Mouse (Mus musculus) liver, embryonic 14.5 days (tissue): Measurements from ENCODE around the gene Cfap299. TPM values are rescaled to one million over a fixed set of nuclear protein-coding genes. Genes with fewer than 3 reads are reported as not detected.

Experiments
- ATAC-seq: fragments of 200-750 bp; cut with Nextera tagmentation; 2 replicates; pipeline ENCODE4 v1.8.0; 2017; ENCODE audit warnings: moderate number of reproducible peaks, mild to moderate bottlenecking, moderate library complexity; ENCODE audit not compliant: insufficient read depth
- DNase-seq, 3 experiments: peaks; one replicate each; pipeline ENCODE4 v3.0.0-alpha.2; 2012 to 2013; ENCODE audit warnings: low read depth in 3 of 3, low spot score in 3 of 3
- H3K27ac ChIP-seq: fragments of 300-500 bp; sonication (generic); 2 replicates; pipeline ENCODE4 v1.5.1; 2014; ENCODE audit warnings: moderate library complexity, mild to moderate bottlenecking, control low read depth, inconsistent platforms
- H3K27me3 ChIP-seq: fragments of 300-500 bp; sonication (generic); 2 replicates; pipeline ENCODE4 v1.6.1; 2014; ENCODE audit warnings: mild to moderate bottlenecking, low read length, moderate library complexity; ENCODE audit not compliant: control insufficient read depth, insufficient read depth
- H3K36me3 ChIP-seq: fragments of 300-500 bp; sonication (generic); replicated peaks from 2 replicates; pipeline ENCODE4 v1.6.1; 2014; ENCODE audit warnings: low read depth; ENCODE audit not compliant: control insufficient read depth, insufficient read depth
- H3K4me1 ChIP-seq, 2 experiments: fragments of 200-500 bp in 1 of 2; fragments of 300-500 bp in 1 of 2; sonication (generic) in 1 of 2; replicated peaks; 2 replicates each; pipeline ENCODE4 v1.6.1; 2012 to 2014; ENCODE audit warnings: antibody characterized with exemption in 1 of 2, inconsistent platforms in 1 of 2, low read length in 1 of 2; ENCODE audit not compliant: control insufficient read depth in 2 of 2, insufficient read depth in 2 of 2
- H3K4me2 ChIP-seq: fragments of 300-500 bp; sonication (generic); 2 replicates; pipeline ENCODE4 v1.6.1; 2014; ENCODE audit warnings: low read depth, mild to moderate bottlenecking, control low read depth, moderate library complexity
- H3K4me3 ChIP-seq, 2 experiments: fragments of 200-500 bp in 1 of 2; fragments of 300-500 bp in 1 of 2; sonication (generic) in 1 of 2; 2 replicates each; pipeline ENCODE4 v1.5.1; 2012 to 2014; ENCODE audit warnings: low read depth in 2 of 2, low read length in 2 of 2, mild to moderate bottlenecking in 2 of 2, control low read depth in 1 of 2, inconsistent platforms in 1 of 2, moderate library complexity in 1 of 2; ENCODE audit not compliant: insufficient read depth in 1 of 2
- H3K9ac ChIP-seq: fragments of 300-500 bp; sonication (generic); replicated peaks from 2 replicates; pipeline ENCODE4 v1.6.1; 2014; ENCODE audit warnings: mild to moderate bottlenecking, control low read depth, moderate library complexity
- H3K9me3 ChIP-seq: fragments of 300-500 bp; sonication (generic); 2 replicates; pipeline ENCODE4 v1.6.1; 2016; ENCODE audit warnings: low read length, mixed read lengths; ENCODE audit not compliant: control insufficient read depth
- CTCF ChIP-seq: IDR thresholded peaks from 2 replicates; pipeline ENCODE4 v1.5.1; 2016; ENCODE audit warnings: antibody characterized with exemption, low read depth, control low read depth
- EP300 ChIP-seq: IDR thresholded peaks from 2 replicates; pipeline ENCODE4 v1.6.1; 2016; ENCODE audit warnings: antibody characterized with exemption, low read depth
- WGBS: fragments of 180-500 bp; shearing (Covaris S2); extraction: QIAGEN DNeasy Blood & Tissue Kit; methylation state at CpG from one replicate; pipeline ENCODE4 v1.1.7; 2014; ENCODE audit not compliant: insufficient replicate concordance; 5-methylcytosine and 5-hydroxymethylcytosine counted together
- polyA plus RNA-seq, 2 experiments: library from polyadenylated mRNA; depleted of rRNA in 1 of 2; stranded (reverse) in 1 of 2; unstranded in 1 of 2; fragments of >200 nt; fragmentation: Nextera tagmentation in 1 of 2; extraction: Ambion mirVana in 1 of 2; gene quantifications; 2 replicates each; pipeline versions ENCODE4 v1.2.1 to v1.2.3; 2012 to 2014

The Cfap299 gene
- polyA plus RNA-seq, 2 experiments = not detected

DNA sequence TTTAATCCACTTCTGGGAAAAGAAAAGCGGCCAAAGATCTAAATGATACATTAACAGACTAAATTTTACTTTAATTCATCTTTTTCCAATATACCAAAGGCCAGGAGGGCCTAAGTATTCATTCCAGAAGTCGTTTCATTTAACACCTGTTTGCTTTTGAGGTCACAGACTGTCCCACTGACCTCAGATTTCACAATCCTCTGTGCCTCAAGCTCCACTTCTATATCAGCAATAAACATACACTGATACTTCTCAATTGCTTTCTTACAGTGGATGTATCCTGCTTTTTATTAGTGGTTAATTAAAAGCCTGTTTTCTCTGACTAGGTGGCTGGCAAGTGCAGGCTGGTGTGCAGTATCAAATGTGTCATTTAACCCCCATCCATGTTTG lies 403.9 kb downstream of the Cfap299 start:
- Histone ChIP-seq H3K4me1 (no peaks in the 10 kb centered on the region), H3K4me3 (no peak overlapping the region)
- DNase-seq = no peak

DNA sequence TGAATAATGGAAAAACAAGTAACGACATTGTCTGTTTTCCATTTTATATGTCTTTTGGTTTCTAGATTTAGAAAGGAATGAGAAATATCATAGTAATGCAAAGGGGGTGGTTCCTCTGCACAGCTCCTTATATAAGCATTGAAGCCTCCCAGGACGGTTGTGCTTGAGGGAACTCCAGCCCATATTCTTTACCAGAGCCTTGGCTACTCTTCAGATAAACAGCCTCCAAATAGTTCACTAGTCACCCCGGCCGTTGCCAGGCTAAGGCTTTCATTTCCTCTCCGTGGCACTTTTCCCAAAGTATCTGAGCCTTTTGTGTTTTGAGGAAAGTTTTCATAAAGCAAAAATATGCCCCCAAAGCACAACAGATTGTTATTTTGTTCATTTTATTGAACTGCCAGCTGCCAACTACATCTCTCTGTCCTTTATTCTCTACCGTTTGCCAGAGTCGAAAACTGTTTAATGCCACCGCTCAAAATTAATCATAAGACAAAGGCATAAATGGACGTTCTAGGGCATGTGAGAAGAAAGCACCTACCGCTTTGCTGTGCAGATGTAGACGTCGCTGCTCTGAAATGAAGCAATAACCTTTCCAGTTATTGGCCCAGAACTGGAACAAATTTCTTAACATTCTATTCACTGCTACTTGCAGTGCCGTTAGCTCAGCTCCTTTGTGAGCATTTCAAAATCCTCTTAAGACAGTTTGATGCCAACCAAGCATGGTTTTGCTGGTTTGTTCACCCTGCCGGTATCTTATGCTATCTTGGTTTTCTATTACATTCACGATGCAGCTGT lies 433.0 kb downstream of the Cfap299 start:
- no peaks in the 10 kb centered on the region for H3K36me3 ChIP-seq
- no peak overlapping the region for H3K27ac ChIP-seq
- no peak overlapping the region for H3K4me2 ChIP-seq
- no peak for ATAC-seq
- no peak overlapping the region for H3K9ac ChIP-seq
- no peak for TF ChIP-seq EP300
- no peak for TF ChIP-seq CTCF
- H3K27me3 ChIP-seq = no peaks in the 10 kb centered on the region
- WGBS = 68% methylated on average over 15 of the region's 15 CpGs
- no peaks in the 10 kb centered on the region for H3K4me1 ChIP-seq
- H3K4me3 ChIP-seq = no peak overlapping the region
- DNase-seq = no peak
- H3K9me3 ChIP-seq = no peaks in the 10 kb centered on the region

More for the DNA sequence above, 403.9 kb downstream of the Cfap299 start:
- no peak overlapping the region for H3K27ac ChIP-seq
- H3K36me3 ChIP-seq = no peaks in the 10 kb centered on the region
- no peak overlapping the region for H3K4me2 ChIP-seq
- WGBS = 30% methylated on average over 2 of the region's 2 CpGs
- H3K27me3 ChIP-seq = no peaks in the 10 kb centered on the region
- H3K9ac ChIP-seq = no peak overlapping the region
- TF ChIP-seq CTCF = no peak
- no peak for TF ChIP-seq EP300
- no peak for ATAC-seq
- H3K9me3 ChIP-seq = no peaks in the 10 kb centered on the region

DNA sequence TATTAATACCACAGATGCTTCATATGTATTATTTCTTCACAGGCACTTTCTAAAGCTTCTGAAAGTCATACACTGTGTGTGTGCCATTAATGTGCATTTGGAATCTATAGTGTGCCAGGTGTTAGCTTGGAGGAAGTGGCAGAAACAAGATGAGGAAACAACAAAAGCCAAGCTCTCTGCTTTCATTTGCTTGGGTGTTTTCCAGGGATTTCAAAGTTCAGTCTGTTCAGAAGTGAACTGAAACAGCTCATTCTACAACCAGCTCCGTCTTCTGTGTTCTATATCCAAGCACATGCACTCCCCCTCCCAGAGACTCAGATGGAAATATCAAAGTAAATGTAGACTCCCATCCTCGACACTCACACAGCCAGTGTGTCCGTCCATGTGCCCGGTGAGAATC lies 449.5 kb downstream of the Cfap299 start:
- 47% methylated on average over 4 of the region's 4 CpGs for WGBS
- Histone ChIP-seq H3K36me3 (no peaks in the 10 kb centered on the region), H3K27ac (no peak overlapping the region), H3K4me1 (no peaks in the 10 kb centered on the region), H3K4me3 (no peak overlapping the region), H3K9me3 (no peaks in the 10 kb centered on the region), H3K27me3 (no peaks in the 10 kb centered on the region), H3K4me2 (no peak overlapping the region), H3K9ac (no peak overlapping the region)
- TF ChIP-seq EP300 = no peak
- TF ChIP-seq CTCF = no peak
- DNase-seq = no peak
- no peak for ATAC-seq

DNA sequence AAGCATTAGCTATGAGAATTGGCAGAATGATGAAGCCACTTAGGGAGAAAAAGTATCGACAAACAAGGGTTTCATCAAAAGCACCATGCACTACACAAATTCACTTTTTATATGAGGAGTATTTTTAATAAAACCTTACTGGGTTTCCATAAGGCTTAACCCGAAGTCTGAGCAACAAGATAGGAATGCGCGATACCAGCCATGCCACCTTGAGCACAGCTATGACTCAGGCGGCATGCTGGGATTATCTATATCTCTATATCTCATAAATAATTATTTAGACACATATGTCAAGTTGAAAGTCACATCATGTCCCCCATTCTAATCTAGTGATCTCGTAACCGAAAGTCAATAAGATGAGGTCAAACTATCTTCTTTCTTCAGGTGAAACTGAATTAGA lies 453.0 kb downstream of the Cfap299 start:
- DNase-seq = no peak
- H3K27me3 ChIP-seq = no peaks in the 10 kb centered on the region
- ATAC-seq = no peak
- no peak overlapping the region for H3K4me2 ChIP-seq
- no peak overlapping the region for H3K9ac ChIP-seq
- H3K9me3 ChIP-seq = no peaks in the 10 kb centered on the region
- H3K4me1 ChIP-seq = no peaks in the 10 kb centered on the region
- no peak overlapping the region for H3K4me3 ChIP-seq
- 83% methylated on average over 7 of the region's 7 CpGs for WGBS
- H3K36me3 ChIP-seq = no peaks in the 10 kb centered on the region
- TF ChIP-seq EP300 (no peak), CTCF (no peak)
- no peak overlapping the region for H3K27ac ChIP-seq

DNA sequence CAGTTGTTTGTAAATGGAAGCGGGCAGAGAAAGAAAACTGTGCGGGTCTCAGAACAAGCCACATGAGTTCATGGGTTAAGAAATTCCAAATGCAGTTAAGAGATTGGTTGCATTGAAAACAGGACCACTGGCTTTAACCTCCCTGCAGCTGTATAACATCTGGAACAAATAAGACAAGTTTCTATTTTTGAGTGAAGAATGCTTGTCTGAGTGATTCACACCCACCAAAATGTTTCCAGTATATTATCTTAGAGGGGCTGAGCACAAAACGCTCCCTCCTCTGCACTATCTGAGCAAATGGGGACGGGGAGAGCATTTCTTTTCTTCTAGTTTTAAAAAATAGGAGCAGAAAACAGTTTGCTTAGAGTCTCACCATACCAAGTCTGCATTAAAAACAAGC lies 458.6 kb downstream of the Cfap299 start:
- Histone ChIP-seq H3K4me3 (no peak overlapping the region), H3K27me3 (no peaks in the 10 kb centered on the region), H3K9ac (no peak overlapping the region), H3K9me3 (no peaks in the 10 kb centered on the region), H3K36me3 (no peaks in the 10 kb centered on the region), H3K27ac (no peak overlapping the region), H3K4me1 (no peaks in the 10 kb centered on the region), H3K4me2 (no peak overlapping the region)
- WGBS = 57% methylated on average over 4 of the region's 4 CpGs
- ATAC-seq = no peak
- TF ChIP-seq EP300 (no peak), CTCF (no peak)
- DNase-seq = no peak
